9 mouse cellular contexts compared by ENCODE assay signal in the genomic region with DNA sequence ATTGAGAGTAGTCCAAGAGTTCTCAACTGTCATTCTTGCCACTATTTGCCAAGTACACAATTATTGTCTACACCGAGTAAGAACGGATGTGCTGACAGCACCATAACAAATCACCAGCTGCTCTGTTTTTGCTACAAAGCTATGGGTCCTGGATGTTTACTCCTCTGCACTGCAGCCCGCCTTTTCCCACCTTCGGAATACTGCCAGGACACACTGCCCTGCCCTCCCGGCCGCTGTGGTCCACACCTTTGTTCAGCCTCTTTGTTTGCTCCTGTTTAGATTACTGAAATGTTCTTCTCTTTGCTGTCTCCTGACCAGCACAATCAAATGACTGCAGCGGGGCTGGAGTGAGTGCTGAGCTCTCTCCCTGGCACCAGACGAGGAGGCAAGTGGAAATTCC. TPM values are rescaled to one million over a fixed set of nuclear protein-coding genes. Genes with fewer than 3 reads are reported as not detected.
DNase-seq lines count a peak whose midpoint lies in the region; ATAC-seq and TF ChIP-seq lines count a peak whose summit lies in the region.
"Had no signal": no experiment of that assay in that cellular context is flagged by ENCODE, and none has a peak within 500 bp of the region (broad histone marks: within the 10 kb centered on the region; RNA-seq: fewer than 3 reads in every experiment).

No protein-coding gene starts in this region.

- H3K36me3 ChIP-seq in neural tube, embryonic 13.5 days = peaks cover 67% of the 10 kb centered on the region
- H3K36me3 ChIP-seq in liver, embryonic 15.5 days (replicated peaks) = peaks cover 79% of the 10 kb centered on the region

- H3K4me3 ChIP-seq in neural tube, embryonic 13.5 days = no peak overlapping the region
- H3K4me3 ChIP-seq in liver, embryonic 15.5 days (replicated peaks) = no peak overlapping the region
- H3K4me3 ChIP-seq in cerebellum, adult 2 months (replicated peaks; ENCODE audit: insufficient read depth, low read depth, low read length) = no peak overlapping the region

- no peaks in the 10 kb centered on the region for H3K27me3 ChIP-seq in neural tube, embryonic 13.5 days
- H3K27me3 ChIP-seq in liver, embryonic 15.5 days = no peaks in the 10 kb centered on the region
- H3K27me3 ChIP-seq in cerebellum, adult 2 months (ENCODE audit: control insufficient read depth, insufficient read depth, low read length) = no peaks in the 10 kb centered on the region

- H3K9me3 ChIP-seq in neural tube, embryonic 13.5 days = no peaks in the 10 kb centered on the region
- H3K9me3 ChIP-seq in liver, embryonic 15.5 days (replicated peaks) = no peaks in the 10 kb centered on the region

- H3K4me2 ChIP-seq in neural tube, embryonic 13.5 days = no peak overlapping the region
- H3K4me2 ChIP-seq in liver, embryonic 15.5 days = no peak overlapping the region

- no peak for TF ChIP-seq POLR2A in cerebellum, adult 2 months (IDR thresholded peaks at IDR 0.05; ENCODE audit: borderline replicate concordance, insufficient read depth, low read length)

- H3K9ac ChIP-seq in neural tube, embryonic 13.5 days = no peak overlapping the region
- no peak overlapping the region for H3K9ac ChIP-seq in liver, embryonic 15.5 days

- H3K27ac ChIP-seq in neural tube, embryonic 13.5 days (replicated peaks) = 0 out of 2 replicates have a peak overlapping the region, but pooled peaks have one; percentile 24
- H3K27ac ChIP-seq in liver, embryonic 15.5 days (replicated peaks) = peak overlapping the region; percentile 3; the same call in 1 of the 2 replicates
- H3K27ac ChIP-seq in cerebellum, adult 2 months (ENCODE audit: insufficient read depth, low read length) = no peak overlapping the region

- no peak; the same call in 1 of the 2 replicates for ATAC-seq in neural tube, embryonic 13.5 days (ENCODE audit: low read depth)
- ATAC-seq in liver, embryonic 15.5 days (ENCODE audit: insufficient read depth) = no peak

- WGBS in neural tube, embryonic 13.5 days = 73% methylated on average over 8 of the region's 8 CpGs
- WGBS in liver, embryonic 15.5 days (ENCODE audit: insufficient replicate concordance) = 65% methylated on average over 8 of the region's 8 CpGs
- WGBS in cerebellum, adult 2 months = 36% methylated on average over 8 of the region's 8 CpGs

- TF ChIP-seq CTCF in cerebellum, adult 2 months (IDR thresholded peaks at IDR 0.05; ENCODE audit: borderline replicate concordance, insufficient read depth, low read depth, low read length) = no peak

- peak; percentile 18 for DNase-seq in adrenal gland, adult 2 months
- DNase-seq in adrenal gland, adult 18-20 months (ENCODE audit: low spot score in 2 of 2) = no peak
- DNase-seq in neural tube, embryonic 10.5 days (ENCODE audit: extremely low spot score, low spot score) = no peak
- DNase-seq in c-Kit-positive CD71-positive TER-119-positive erythroid progenitor cells, embryonic 14.5 days (ENCODE audit: low spot score) = no peak
- DNase-seq in embryo, embryonic 10.5 days (ENCODE audit: low spot score) = no peak
- no peak for DNase-seq in cerebellum, adult 2 months
- DNase-seq: thymus, postnatal 25 days had no signal

- H3K4me1 ChIP-seq in neural tube, embryonic 13.5 days (replicated peaks) = no peaks in the 10 kb centered on the region
- H3K4me1 ChIP-seq in liver, embryonic 15.5 days (replicated peaks) = peaks cover 3% of the 10 kb centered on the region; the same call in 1 of the 2 replicates
- no peaks in the 10 kb centered on the region for H3K4me1 ChIP-seq in cerebellum, adult 2 months (ENCODE audit: control insufficient read depth, insufficient read depth, low read length)

RNA-seq across cellular contexts. Expression of a gene that starts 57.2 kb away (rescaled TPM):
- total RNA-seq in adrenal gland, adult 2 months (2021) = 10 to 100 TPM in 1 of 2 experiments, 1 to 10 TPM in 1; 3.1 to 28.4 TPM
- 12.8 and 21.4 TPM in 2 replicates for polyA plus RNA-seq in adrenal gland, adult 2 months (2012; rRNA removed)
- 10 to 100 TPM in 1 of 2 experiments, 1 to 10 TPM in 1; 3.7 to 13.2 TPM for total RNA-seq in adrenal gland, adult 18-20 months (2021)
- polyA plus RNA-seq in neural tube, embryonic 13.5 days (2015; fragmentation: Nextera tagmentation; extraction: Ambion mirVana) = 6.2 TPM in 2 replicates
- 2.9 and 3.4 TPM in 2 replicates for polyA plus RNA-seq in liver, embryonic 15.5 days (2015; fragmentation: Nextera tagmentation; extraction: Ambion mirVana)
- polyA plus RNA-seq in cerebellum, adult 2 months (2012; rRNA removed) = 8.1 and 9.8 TPM in 2 replicates
